Mouse (Mus musculus) olfactory bulb, adult 2 months (tissue): ENCODE data around the gene Rsad2.

Experiments
- CTCF ChIP-seq: fragments of 200-500 bp; IDR thresholded peaks from 2 replicates; pipeline ENCODE4 v1.5.1; 2012; ENCODE audit warnings: low read depth, mild to moderate bottlenecking, low read length, moderate library complexity; ENCODE audit not compliant: insufficient read depth
- POLR2A ChIP-seq: fragments of 200-500 bp; IDR thresholded peaks from 2 replicates; pipeline ENCODE4 v1.6.1; 2012; ENCODE audit warnings: mild to moderate bottlenecking, low read depth, low read length, moderate library complexity; ENCODE audit not compliant: insufficient read depth

GRCm38 (mm10) chr12:26471376-26471775, 15.1 kb upstream of the Rsad2 start:
- TF ChIP-seq POLR2A, result no peak
- TF ChIP-seq CTCF, result no peak
